Comparison of ENCODE assay signal across 22 mouse cellular contexts in the genomic region with DNA sequence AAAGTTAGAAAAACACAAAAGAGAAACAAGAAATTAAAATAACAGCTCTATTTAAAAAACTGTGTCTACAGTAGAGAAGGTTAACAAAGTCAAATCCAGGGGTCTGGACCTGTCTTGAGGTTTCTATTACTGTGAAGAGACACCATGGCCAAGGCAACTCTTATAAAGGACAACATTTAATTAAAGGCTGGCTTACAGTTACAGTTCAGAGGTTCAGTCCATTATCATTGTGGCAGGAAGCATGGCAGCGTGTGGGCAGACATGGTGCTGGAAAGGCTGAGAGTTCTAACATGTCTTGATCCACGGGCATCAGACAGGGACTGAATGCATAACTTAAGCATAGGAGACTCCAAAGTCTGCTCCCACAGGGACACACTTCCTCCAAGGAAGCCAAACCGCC.
A peak's percentile ranks its signal among the peaks of the same experiment; 100 is the strongest.
DNase-seq lines count a peak whose midpoint lies in the region; ATAC-seq lines count a peak whose summit lies in the region.
"Had no signal": no experiment of that assay in that cellular context is flagged by ENCODE, and none has a peak within 500 bp of the region (broad histone marks: within the 10 kb centered on the region; RNA-seq: fewer than 3 reads in every experiment).

No protein-coding gene starts in this region.

- H3K4me1 ChIP-seq in limb, embryonic 12.5 days (replicated peaks) = peaks cover 33% of the 10 kb centered on the region
- H3K4me1 ChIP-seq in limb, embryonic 10.5 days = peaks cover 11% of the 10 kb centered on the region
- no peaks in the 10 kb centered on the region for H3K4me1 ChIP-seq in midbrain, embryonic 11.5 days (ENCODE audit: control insufficient read depth, insufficient read depth, low read length)
- no peaks in the 10 kb centered on the region for H3K4me1 ChIP-seq in midbrain, embryonic 15.5 days
- peaks cover 6% of the 10 kb centered on the region for H3K4me1 ChIP-seq in limb, embryonic 15.5 days
- H3K4me1 ChIP-seq in kidney, embryonic 15.5 days = no peaks in the 10 kb centered on the region

- peak; percentile 61 for DNase-seq in heart, adult 11 months
- no peak for DNase-seq in heart, adult 18-20 months
- DNase-seq in limb, embryonic 10.5 days (ENCODE audit: low spot score) = no peak
- peak; percentile 53 for DNase-seq in midbrain, embryonic 11.5 days (ENCODE audit: low spot score, missing footprints)
- DNase-seq: adrenal gland, adult 2 months; adrenal gland, adult 8-10 months; adrenal gland, postnatal 10 days; adrenal gland, postnatal 14 days; adrenal gland, postnatal 25 days; adrenal gland, postnatal 36 days; B cell, adult 2 months; cerebellum, adult 11 months; cerebellum, adult 11-12 months had no signal

- no peaks in the 10 kb centered on the region for H3K36me3 ChIP-seq in limb, embryonic 12.5 days
- H3K36me3 ChIP-seq in limb, embryonic 10.5 days = no peaks in the 10 kb centered on the region
- no peaks in the 10 kb centered on the region for H3K36me3 ChIP-seq in midbrain, embryonic 11.5 days (ENCODE audit: control insufficient read depth, insufficient read depth, low read length)
- H3K36me3 ChIP-seq in midbrain, embryonic 15.5 days (replicated peaks) = no peaks in the 10 kb centered on the region
- no peaks in the 10 kb centered on the region for H3K36me3 ChIP-seq in limb, embryonic 15.5 days
- H3K36me3 ChIP-seq in kidney, embryonic 15.5 days = no peaks in the 10 kb centered on the region

- H3K27me3 ChIP-seq in limb, embryonic 12.5 days = no peaks in the 10 kb centered on the region
- no peaks in the 10 kb centered on the region for H3K27me3 ChIP-seq in limb, embryonic 10.5 days (ENCODE audit: low read depth, poor library complexity, severe bottlenecking)
- H3K27me3 ChIP-seq in midbrain, embryonic 11.5 days (ENCODE audit: control insufficient read depth, insufficient read depth, low read length) = no peaks in the 10 kb centered on the region
- H3K27me3 ChIP-seq in midbrain, embryonic 15.5 days (replicated peaks) = no peaks in the 10 kb centered on the region
- no peaks in the 10 kb centered on the region for H3K27me3 ChIP-seq in limb, embryonic 15.5 days
- no peaks in the 10 kb centered on the region for H3K27me3 ChIP-seq in kidney, embryonic 15.5 days
- H3K27me3 ChIP-seq: CH12.LX had no signal

- H3K4me3 ChIP-seq in limb, embryonic 12.5 days (replicated peaks) = no peak overlapping the region
- H3K4me3 ChIP-seq in limb, embryonic 10.5 days = no peak overlapping the region
- no peak overlapping the region for H3K4me3 ChIP-seq in midbrain, embryonic 11.5 days (ENCODE audit: low read depth, low read length)
- no peak overlapping the region for H3K4me3 ChIP-seq in midbrain, embryonic 15.5 days
- H3K4me3 ChIP-seq in limb, embryonic 15.5 days = no peak overlapping the region
- no peak overlapping the region for H3K4me3 ChIP-seq in kidney, embryonic 15.5 days (replicated peaks)

- H3K9me3 ChIP-seq in limb, embryonic 12.5 days = no peaks in the 10 kb centered on the region
- no peaks in the 10 kb centered on the region for H3K9me3 ChIP-seq in limb, embryonic 10.5 days (replicated peaks)
- no peaks in the 10 kb centered on the region for H3K9me3 ChIP-seq in midbrain, embryonic 11.5 days (ENCODE audit: control insufficient read depth, low read length)
- no peaks in the 10 kb centered on the region for H3K9me3 ChIP-seq in midbrain, embryonic 15.5 days
- no peaks in the 10 kb centered on the region for H3K9me3 ChIP-seq in limb, embryonic 15.5 days
- no peaks in the 10 kb centered on the region for H3K9me3 ChIP-seq in kidney, embryonic 15.5 days (replicated peaks)
- H3K9me3 ChIP-seq: G1E had no signal

- H3K9ac ChIP-seq in limb, embryonic 12.5 days (replicated peaks) = no peak overlapping the region
- H3K9ac ChIP-seq in midbrain, embryonic 11.5 days (ENCODE audit: low read length) = no peak overlapping the region
- H3K9ac ChIP-seq in midbrain, embryonic 15.5 days = no peak overlapping the region
- no peak overlapping the region for H3K9ac ChIP-seq in limb, embryonic 15.5 days
- no peak overlapping the region for H3K9ac ChIP-seq in kidney, embryonic 15.5 days

- H3K4me2 ChIP-seq in limb, embryonic 12.5 days = no peak overlapping the region
- no peak overlapping the region for H3K4me2 ChIP-seq in midbrain, embryonic 11.5 days
- no peak overlapping the region for H3K4me2 ChIP-seq in midbrain, embryonic 15.5 days
- H3K4me2 ChIP-seq in limb, embryonic 15.5 days = no peak overlapping the region
- no peak overlapping the region for H3K4me2 ChIP-seq in kidney, embryonic 15.5 days

- WGBS in limb, embryonic 12.5 days = 80% methylated on average over 3 of the region's 3 CpGs
- 93% methylated on average over 3 of the region's 3 CpGs for WGBS in limb, embryonic 10.5 days
- 82% methylated on average over 3 of the region's 3 CpGs for WGBS in midbrain, embryonic 11.5 days
- WGBS in midbrain, embryonic 15.5 days = 94% methylated on average over 3 of the region's 3 CpGs
- 72% methylated on average over 3 of the region's 3 CpGs for WGBS in limb, embryonic 15.5 days
- 78% methylated on average over 3 of the region's 3 CpGs for WGBS in kidney, embryonic 15.5 days

- ATAC-seq in limb, embryonic 12.5 days (ENCODE audit: insufficient number of reproducible peaks, insufficient read depth, low FRiP score, low TSS enrichment, low read depth) = no peak
- ATAC-seq in midbrain, embryonic 11.5 days (ENCODE audit: low FRiP score) = no peak
- no peak for ATAC-seq in midbrain, embryonic 15.5 days (replicated peaks)
- ATAC-seq in limb, embryonic 15.5 days (ENCODE audit: insufficient number of reproducible peaks, low FRiP score, low TSS enrichment, low read depth) = no peak
- ATAC-seq in kidney, embryonic 15.5 days (replicated peaks; ENCODE audit: low FRiP score) = no peak
- ATAC-seq: activated CD4-positive, CD25-positive, alpha-beta regulatory T cell, adult 4 months; CD4-positive, CD25-positive, alpha-beta regulatory T cell, adult 4 months; Patski had no signal

- peak overlapping the region; percentile 14; the same call in 1 of the 2 replicates for H3K27ac ChIP-seq in limb, embryonic 12.5 days
- no peak overlapping the region for H3K27ac ChIP-seq in limb, embryonic 10.5 days
- H3K27ac ChIP-seq in midbrain, embryonic 11.5 days (ENCODE audit: low read depth, low read length) = no peak overlapping the region
- H3K27ac ChIP-seq in midbrain, embryonic 15.5 days = no peak overlapping the region
- H3K27ac ChIP-seq in limb, embryonic 15.5 days = 0 out of 2 replicates have a peak overlapping the region, but pooled peaks have one; percentile 4
- H3K27ac ChIP-seq in kidney, embryonic 15.5 days = no peak overlapping the region

Comparison
In these comparisons a context has a peak if more than half of its experiments do, and no peak if none do; other contexts are left out.
1. DNase-seq: peak in heart, adult 11 months (single experiment) and midbrain, embryonic 11.5 days (single experiment); none in heart, adult 18-20 months (0 of 2) and limb, embryonic 10.5 days (single experiment).
2. H3K27ac ChIP-seq: peak in limb, embryonic 12.5 days (single experiment) and limb, embryonic 15.5 days (single experiment); none in limb, embryonic 10.5 days (single experiment), midbrain, embryonic 11.5 days (single experiment), midbrain, embryonic 15.5 days (single experiment) and kidney, embryonic 15.5 days (single experiment).